Mouse (Mus musculus) gonadal fat pad, adult 2 months (tissue): Measurements from ENCODE around the gene Klf7. TPM values are rescaled to one million over a fixed set of nuclear protein-coding genes. Genes with fewer than 3 reads are reported as not detected.

Experiments used
- DNase-seq: peaks from one replicate; pipeline ENCODE4 v3.0.0-alpha.2; 2012; ENCODE audit warnings: low read depth
- polyA plus RNA-seq: library from polyadenylated mRNA; depleted of rRNA; stranded (reverse); fragments of >200 nt; gene quantifications from 2 replicates; pipeline ENCODE4 v1.2.3, GENCODE M21; 2012

Klf7 gene
- polyA plus RNA-seq, 1 experiment: 4.7 TPM

DNA sequence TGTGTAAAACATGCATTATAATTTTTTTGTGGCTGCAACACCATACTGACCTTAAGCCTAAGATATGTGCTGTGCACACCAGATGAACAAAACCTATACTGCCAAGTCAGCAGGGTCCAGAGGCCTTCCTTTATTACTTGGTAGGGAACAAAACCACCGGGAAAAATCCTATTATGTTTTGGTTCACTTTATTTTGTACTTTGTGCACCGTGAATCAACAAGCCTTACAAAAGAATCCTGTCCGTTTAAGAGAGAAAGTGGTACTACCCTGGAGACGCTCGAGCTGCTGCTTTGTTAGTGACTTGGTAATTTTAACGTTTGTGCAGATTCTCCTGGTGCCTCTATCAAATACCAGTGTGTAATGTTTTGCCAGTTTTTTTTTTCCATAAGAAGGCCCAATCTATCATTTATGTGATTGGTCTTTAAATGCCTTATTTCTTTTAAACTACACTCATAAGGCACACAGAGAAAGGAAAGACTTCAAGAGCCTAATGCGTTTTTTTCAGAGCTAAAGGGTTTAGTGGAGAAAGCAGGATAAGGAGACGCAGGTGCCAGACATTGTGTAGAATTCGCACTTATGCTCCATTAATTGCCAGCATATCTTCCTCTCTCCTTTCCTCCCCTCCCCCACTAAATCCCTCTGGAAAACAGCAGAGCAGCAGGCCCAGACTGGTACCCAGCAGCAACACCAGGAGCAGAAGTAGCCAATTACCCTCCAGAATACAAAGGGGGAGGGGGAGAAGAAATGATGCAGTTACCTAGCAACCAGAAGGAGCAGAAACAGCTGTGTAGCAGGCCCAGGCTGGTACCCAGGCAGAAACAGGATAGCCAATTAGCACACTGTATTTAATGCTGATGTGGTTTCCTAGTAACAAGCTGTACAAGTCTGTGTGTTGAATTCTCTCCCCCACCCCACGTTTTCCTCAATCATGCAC lies 55.5 kb downstream of the Klf7 start:
- DNase-seq: no peak

DNA sequence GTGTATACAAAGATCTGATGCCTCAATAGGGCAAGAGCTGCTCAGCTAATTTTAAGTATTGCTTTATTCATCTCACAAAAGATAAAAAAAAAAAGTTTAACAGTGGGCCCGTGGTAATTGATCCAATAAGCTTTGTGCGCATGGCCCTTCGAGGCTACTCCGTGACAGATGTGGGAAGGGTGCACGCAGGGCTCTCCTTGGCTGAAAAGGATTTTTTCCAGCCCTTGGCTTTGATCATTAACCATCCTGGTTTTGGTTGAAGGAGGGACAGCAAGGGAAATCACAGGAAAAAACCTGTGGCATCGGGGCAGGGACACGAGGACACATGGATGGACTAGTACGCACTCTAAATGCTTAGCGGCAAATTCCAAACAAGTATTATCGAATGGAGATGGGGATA lies 60.6 kb downstream of the Klf7 start:
- no peak for DNase-seq

DNA sequence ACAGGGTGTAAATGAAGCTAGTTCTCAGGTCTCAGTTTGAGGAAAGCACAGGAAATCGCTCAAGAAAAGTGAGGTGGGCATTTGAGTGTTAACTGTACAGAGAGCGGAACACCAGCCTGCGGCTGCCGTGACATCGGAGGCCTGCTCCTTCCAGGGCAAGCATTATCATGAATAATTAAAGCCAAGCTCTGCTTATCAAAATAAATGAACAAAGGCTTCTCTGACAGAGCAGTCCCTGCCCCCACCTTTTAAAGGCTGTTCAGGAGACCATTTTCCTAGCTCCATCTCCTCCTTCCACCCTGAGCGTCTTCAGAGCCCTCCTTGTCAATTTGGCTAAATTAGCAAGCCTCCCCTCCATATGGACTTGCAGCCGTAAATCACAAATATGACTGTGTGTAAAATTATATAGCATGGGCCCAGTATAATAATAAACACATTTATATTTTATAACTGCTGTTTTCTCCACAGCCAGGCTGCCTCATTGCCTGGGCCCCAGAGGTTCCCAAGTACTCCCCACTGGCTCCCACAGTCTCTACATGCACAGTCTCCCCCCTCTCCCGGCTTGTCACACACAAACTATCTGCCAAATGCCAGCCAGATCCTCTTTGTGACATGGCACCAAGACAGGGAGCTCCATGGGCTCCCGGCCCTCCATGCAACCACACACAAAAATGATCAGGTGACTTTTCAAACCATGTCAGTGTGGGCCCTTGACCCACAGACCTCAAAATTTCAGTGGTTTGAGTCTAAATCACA lies 61.2 kb downstream of the Klf7 start:
- DNase-seq: no peak

DNA sequence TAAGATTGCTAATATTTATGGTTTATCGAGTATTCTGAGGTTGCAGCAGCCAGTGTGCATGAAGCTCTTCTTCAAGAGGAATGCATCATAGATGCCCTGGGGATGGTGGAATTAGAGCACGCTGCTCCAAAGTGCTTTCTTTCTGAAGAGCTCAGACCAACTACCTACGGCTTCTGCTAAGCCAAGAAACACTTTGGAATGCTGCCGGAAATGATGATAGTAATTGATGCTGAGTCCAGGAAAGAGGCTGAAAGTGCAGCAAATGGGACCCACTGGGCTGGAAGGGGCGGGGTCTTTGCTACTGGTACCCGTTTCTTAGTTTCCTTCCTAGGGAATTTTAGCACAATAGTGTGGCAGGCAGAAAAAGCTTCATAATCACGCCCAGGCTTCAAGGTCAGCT lies 62.0 kb downstream of the Klf7 start:
- no peak for DNase-seq

DNA sequence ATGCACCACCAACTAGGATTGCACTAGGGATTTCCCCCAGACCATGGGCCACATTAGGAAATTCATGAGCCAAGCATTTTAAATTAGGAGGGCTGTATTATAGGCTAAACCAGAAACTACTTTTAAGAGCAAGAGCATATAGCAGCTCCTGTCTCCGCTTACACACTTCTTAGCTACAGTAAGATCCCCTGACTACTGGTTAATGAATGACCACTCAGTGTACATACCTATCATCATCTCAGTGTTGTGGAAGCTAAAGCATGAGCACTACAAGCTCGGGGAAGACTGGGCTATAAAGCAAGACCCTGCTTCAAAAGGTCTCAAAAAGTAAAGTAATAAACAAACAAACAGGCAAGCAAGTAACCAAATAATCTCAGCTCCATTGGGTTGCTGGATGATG lies 65.5 kb downstream of the Klf7 start:
- no peak for DNase-seq

DNA sequence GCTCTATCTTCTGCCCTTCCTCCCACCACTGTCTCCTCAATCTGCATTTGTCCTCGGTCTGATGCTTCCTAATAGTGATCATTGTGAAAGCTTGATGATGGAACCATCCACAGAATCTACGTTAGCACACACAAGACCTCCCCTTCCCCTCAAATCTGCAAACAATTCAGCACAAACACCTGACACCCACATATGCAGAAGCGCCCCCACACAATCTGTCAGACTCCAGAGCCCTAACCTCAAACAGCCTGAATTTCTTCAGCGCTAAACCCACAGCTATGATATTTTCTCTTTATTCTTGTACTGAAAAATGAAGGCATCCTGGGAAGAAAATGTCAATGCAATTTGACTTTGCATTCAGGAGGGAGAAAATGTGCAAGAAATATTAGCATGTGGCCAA lies 66.1 kb downstream of the Klf7 start:
- no peak for DNase-seq

DNA sequence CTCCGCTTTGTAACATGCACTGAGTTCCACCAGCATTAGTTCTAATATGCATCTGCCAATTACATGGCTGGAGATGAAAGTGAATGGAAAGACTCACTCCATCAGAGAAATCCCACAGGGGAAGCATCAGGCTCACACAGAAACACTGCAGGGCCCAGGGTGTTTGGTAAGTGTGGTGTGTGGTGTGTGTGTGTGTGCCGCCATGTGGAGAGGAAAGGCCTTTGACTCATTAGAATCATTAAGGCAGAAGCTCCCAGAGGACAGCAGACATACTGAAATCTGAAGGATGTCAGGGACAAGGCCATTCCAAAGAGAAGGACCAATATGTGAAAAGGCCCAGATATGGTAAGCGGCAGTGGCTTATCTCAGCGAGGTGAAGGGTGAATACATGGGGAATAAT lies 66.9 kb downstream of the Klf7 start:
- no peak for DNase-seq

DNA sequence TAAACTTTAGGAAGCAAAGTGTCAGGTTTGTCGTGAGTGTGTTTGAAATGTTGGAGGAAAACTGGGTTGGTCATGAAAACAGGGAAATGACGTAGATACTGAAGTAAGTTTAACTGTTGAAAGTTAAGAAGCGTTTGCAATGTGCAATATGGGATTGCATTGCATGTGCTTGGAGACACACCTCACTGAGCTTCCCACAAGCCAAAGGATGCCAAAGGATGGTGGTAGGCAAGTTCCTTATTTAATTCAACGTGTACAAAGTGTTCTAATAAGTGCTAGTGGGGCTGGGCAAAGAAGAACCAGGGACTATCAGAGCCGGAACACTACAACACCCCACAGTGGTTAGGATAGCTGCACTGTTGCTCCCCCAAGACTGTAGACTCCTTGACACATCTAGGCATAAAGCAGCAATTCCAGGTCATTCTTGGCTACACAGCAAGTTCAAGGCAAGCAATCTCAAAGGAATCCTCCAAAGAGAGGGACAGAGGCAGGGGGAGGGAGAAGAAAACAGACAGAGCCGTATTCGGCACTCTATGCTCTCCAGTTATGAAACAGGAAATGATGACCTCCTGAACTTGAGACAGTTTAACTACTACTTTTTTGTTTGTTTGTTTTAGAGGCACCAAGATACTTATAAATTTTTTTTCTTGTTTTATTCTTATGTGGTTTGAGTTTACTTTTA lies 69.9 kb downstream of the Klf7 start:
- DNase-seq: no peak

DNA sequence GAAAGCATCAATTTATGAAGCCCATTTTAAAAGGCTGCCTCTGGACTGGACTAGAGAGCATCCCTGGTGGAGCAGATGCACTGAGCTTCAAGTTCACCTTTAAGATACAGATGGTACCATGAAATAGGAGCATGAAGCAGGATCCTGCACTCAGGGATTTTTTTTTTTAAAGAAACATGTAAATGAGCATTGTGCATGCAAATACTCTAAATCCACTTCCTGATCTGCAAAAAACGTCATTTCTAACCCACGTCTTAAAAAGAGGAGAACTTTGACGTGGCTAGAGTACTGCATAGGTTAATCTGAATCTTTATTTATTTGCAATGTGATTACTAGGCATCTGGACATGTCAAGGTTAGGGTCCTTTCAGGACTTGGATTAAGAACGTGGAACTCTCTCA lies 73.5 kb downstream of the Klf7 start:
- DNase-seq: no peak

DNA sequence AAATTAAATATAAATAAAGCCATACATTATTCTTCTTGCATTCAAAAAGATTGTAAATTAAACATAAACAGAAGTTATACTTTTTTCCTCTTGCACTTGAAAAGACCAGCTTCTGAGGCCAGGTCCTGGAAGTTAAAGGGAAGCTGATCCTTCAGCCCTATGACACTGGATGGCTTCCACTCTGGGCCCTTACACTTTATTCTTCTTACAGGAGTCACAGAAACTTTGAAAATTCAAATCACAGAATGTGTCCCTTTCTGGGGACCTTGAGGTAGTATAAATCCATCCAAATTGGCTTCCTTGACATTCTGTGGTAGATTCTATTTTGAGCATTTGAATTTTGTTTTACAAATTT lies 75.3 kb downstream of the Klf7 start:
- DNase-seq: no peak

DNA sequence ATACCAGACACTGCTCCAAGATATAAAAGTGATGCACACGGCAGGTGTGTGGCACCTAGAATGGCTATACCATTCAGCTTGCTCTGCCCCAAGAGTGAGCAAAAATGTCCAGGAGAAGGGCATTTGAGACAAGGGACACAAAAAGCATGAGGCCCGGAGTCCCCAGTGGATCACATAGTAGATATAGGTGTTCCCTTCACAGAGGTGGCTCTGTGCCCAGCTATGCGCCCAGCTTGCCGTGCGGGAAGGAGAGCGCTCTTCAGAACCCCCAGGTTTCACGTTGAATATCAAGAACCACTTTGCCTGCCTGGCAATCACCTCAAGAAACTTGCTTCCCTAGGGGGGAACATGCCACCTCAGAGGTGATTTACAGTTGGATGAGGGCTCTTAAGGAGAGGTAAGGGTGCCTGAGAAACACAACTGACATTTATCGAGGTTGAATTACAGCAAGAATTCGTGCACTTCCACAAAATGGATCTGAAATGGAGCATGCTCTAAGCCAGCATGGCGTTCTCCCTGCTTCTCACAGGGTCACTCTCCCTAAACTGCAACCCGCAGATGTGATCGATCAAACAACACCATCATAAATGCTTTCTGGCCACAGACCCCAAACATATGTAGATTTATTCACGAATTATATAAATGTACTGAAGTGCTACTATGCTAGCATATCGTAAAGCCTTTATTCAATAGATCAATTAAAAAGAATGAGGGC lies 75.8 kb downstream of the Klf7 start:
- DNase-seq: no peak

DNA sequence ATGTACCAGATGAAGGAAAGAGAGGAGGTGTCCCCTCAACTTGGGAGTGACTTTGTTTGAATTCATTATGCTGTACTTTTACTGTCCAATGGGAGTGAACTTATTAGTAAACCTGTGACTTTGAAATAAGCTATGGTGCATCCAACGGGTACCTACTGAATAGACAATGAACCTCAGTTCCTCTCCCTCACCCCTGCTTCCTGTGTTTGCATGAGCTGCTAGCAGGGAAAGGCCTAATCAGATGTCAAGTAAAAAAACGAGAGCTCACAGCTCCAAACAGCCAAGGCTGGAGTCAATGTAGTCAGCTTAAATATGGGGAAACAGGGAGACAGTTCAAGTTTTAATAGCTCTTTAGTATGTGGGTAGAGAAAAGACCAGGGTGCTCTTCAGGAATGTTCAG lies 77.5 kb downstream of the Klf7 start:
- DNase-seq: no peak

DNA sequence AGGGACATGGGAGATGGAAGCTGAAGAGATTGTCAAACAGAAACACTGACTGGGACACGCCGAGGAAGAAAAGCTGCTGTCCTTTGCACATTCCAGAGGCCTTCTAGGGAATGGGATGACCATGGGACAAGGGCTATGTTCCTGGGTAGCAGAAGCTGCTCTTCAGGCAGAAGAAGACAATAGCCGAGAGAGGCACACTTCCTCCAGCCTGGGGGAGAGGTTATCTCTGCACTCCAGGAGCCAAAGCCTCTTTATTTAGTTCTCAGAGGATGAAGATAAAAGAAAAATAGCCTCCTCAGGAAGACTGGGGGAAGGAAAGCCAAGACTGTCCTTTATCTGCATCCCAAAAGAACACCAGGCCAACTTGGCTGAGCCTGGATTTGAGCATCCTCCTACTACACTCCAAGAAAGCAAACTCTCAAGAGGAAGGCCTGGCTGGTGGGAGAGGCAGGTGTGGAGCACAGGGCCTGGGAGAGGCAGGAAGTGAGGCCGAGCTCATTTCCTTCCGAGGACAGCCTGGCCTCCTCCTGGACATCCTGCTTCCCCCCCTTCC lies 81.2 kb downstream of the Klf7 start:
- DNase-seq: no peak

DNA sequence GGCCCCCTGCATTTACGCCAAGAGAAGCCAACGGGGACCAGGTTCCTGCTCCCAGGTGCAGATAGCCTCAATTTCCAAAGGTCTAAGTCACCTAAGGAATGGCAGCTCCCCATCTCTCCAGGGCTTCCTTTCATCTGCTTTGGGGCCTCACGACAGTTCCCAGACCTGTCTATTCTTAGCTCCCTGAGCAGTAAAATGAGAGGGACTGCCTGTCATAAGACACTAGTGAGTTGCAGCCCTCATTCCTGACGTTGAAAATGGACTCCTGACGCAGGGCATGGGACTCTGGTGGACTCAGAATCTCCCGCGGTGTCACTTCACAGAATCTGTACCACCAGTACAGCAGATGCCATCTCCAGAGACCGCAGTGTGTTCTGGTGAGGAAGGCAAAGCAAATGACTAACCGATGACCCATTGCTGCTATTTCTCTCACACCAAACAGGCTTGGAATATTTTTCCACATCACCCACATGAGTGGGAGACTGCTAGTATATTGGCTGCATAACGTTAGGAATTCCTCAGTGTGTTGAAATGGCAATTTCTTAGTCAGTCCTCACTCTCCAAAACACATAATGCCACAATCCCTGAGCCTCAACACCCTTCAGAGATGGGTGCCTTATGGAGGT lies 81.9 kb downstream of the Klf7 start:
- no peak for DNase-seq

DNA sequence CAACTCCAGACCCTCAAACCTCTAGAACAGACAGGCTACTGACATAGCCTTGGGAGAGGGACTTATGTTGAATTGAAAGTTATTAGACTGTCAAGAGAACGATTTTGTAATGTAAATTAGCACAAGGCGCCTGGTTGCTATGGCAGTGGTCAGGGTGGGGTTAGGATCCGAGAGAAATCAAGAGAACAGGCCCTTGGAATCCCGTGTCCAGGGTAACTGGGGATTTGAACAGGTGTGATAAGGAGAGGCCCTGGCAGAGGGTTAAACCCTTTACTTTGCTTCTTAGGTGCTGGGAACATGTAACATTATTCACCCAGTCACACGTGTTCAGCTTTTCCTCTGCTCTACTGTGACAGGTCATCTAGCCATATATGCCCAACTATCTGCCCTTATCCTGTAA lies 83.7 kb downstream of the Klf7 start:
- DNase-seq: no peak

DNA sequence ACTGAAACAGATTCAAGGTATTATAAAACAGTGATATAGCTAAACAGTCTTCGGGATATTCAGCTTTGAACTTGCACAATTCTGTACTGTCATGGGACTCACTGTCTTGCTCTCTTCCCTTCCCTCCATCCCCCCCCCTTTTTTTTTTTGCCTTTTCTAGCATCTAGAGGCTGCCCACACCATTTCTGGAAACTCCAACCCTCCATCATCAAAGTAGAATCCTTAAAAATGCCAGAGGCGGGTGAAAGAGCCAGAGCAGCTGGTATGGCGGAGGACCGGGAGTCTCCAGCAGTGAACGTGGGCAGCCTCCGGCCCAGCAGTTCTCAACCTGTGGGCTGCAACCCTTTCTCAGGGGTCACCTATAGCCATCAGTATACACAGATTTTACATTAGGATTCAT lies 84.3 kb downstream of the Klf7 start:
- no peak for DNase-seq

DNA sequence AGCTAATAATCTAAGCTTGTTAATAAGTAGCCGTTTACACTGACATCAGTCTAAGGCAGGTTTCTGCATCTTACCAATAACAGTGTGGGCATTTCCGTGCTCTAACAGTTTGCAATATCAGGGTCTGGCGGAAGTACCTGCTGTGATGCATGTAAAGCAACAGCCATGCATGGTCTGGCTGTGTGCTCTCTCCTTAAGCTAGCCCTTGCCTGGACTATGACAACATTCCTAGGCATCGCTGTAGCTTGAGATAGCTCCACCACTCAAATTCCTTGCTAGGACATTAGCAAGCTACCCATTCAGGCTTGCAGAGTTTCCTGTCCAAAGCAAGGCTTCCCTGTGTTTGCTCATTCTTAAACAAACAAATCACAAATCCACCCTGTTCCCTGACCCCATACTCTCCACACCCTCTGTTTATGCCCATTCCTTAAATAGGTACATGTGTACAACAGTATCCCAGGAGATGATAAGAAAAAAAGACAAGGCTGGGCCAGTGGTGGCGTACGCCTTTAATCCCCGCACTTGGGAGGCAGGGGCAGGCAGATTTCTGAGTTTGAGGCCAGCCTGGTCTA lies 85.1 kb downstream of the Klf7 start:
- DNase-seq: no peak

DNA sequence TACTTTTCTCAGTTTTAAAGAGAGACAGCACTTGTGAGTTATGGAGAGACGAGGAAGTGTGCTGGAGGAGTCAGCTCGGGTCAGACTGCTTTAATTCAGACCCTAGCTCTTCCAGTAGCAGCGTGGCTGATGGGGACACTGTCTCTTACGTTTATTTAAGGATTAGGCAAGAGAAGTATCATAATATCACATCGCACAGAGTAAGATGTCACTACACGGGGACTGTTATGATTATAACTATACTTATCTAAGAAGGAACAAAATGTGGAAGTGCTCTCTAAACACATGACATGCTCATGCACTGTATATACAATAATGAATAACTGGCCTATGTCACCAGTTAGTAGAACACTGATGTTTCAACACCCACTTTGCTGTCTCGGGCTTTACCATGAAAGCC lies 86.3 kb downstream of the Klf7 start:
- no peak for DNase-seq

DNA sequence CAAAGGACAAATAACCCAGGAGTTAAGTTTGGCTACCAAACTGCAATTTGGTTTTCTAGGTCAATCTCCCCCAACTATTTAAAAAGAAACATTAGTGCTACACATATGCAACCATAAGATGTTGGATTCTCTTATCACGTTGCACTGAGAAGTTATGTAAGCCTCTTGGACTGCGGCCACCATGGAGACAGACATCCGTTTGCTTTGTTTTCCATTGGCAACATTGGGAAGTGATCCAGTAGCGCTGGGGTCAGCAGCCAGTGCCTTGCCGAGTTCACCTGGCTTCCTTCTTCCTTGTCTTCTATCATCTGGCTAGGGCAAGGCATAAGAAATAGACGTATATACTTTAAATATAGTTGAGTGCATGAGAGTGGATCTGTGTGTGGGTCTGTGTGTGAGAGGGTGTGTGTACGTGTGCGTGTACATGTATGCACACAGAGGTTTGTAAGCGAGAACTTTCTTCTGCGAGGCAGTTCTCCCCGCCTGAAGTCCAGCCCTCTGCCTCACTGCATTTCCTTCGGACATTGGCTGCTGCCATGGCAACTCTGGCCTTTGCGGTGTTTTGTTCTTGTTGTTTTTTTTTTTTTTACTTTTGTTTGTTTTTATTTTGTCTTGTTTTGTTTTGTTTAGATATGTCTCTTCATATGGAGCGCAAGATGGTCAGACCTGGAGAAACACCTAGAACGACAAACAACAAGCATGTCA lies 86.8 kb downstream of the Klf7 start:
- DNase-seq: no peak

DNA sequence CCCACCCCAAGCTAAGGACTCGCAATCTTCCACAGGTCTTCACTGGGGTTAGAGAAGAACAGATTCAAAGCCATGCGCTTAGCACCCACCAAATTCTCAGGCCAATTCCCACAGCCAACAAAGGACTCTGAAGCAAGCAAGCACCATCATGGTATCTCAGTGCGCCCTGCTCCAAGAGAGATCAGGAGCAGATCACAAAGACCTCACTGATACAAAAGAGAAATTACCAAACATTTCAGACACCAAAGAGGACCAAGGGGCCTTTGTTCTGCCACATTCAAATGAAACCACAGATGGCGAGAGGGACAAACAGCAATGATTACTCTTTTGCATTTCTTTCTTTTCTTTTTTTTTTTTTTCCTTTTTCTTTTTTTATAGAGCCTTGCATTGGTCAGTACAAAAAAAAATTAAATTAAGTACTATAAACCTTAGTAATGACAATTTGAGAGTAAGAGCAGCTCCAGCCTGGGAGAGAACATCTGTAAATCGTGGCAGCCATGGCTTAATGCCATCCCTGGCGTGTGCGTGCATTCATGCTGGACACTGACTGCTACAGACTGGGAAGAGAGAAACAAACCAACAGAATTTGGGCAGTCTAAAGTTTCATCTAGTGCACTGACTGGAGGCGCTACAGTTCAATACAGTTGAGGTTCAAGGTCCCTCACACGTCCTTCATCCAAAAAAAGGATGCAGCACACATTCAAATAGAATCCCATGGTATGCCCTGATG lies 89.4 kb downstream of the Klf7 start:
- DNase-seq: no peak
